Mouse (Mus musculus) MEL (cell line): ENCODE measurements at regions not wholly inside any gene's neighbourhood (a gene's known extent, or its start where the extent isn't known, plus 50 kb on each side); places are given as distances from the start of the nearest gene placed in this dataset.

Source experiments
- DNase-seq: peaks from one replicate; pipeline ENCODE4 v3.0.0; 2011; ENCODE audit warnings: low read depth, low spot score
- H3K27ac ChIP-seq: 2 replicates; pipeline ENCODE4 v1.5.1; 2012; ENCODE audit warnings: low read depth, mild to moderate bottlenecking, control low read depth, low read length, moderate library complexity; ENCODE audit not compliant: control insufficient read depth
- H3K27me3 ChIP-seq, 2 experiments: fragments of 150-350 bp in 1 of 2; sonication (generic) in 1 of 2; 2 replicates each; pipeline ENCODE4 v1.6.1; 2012; ENCODE audit warnings: low read length in 2 of 2, mild to moderate bottlenecking in 2 of 2, improper control_type of control experiment in 1 of 2, moderate library complexity in 1 of 2; ENCODE audit not compliant: insufficient read depth in 2 of 2, control insufficient read depth in 1 of 2
- H3K36me3 ChIP-seq, 2 experiments: 2 replicates each; pipeline ENCODE4 v1.6.1; 2012 to 2014; ENCODE audit warnings: low read length in 2 of 2, improper control_type of control experiment in 1 of 2, inconsistent platforms in 1 of 2, mild to moderate bottlenecking in 1 of 2; ENCODE audit not compliant: insufficient read depth in 2 of 2, control insufficient read depth in 1 of 2
- H3K4me1 ChIP-seq, 2 experiments: fragments of 150-350 bp in 1 of 2; sonication (generic) in 1 of 2; 2 replicates each; pipeline ENCODE4 v1.6.1; 2012; ENCODE audit warnings: low read length in 2 of 2, improper control_type of control experiment in 1 of 2, mild to moderate bottlenecking in 1 of 2; ENCODE audit not compliant: insufficient read depth in 2 of 2, control insufficient read depth in 1 of 2
- H3K4me3 ChIP-seq, 2 experiments: fragments of 150-350 bp in 1 of 2; sonication (generic) in 1 of 2; 2 replicates each; pipeline ENCODE4 v1.5.1; 2012; ENCODE audit warnings: low read depth in 2 of 2, low read length in 2 of 2, mild to moderate bottlenecking in 2 of 2, moderate library complexity in 2 of 2, control low read depth in 1 of 2, improper control_type of control experiment in 1 of 2; ENCODE audit not compliant: control insufficient read depth in 1 of 2, insufficient read depth in 1 of 2
- H3K79me2 ChIP-seq: 2 replicates; pipeline ENCODE4 v1.6.1; 2012; ENCODE audit warnings: mild to moderate bottlenecking, low read length, moderate library complexity; ENCODE audit not compliant: control insufficient read depth, poor library complexity, insufficient read depth
- H3K9ac ChIP-seq: 2 replicates; pipeline ENCODE4 v1.6.1; 2012; ENCODE audit warnings: low read depth, mild to moderate bottlenecking, control low read depth, low read length, moderate library complexity; ENCODE audit not compliant: control insufficient read depth, poor library complexity, severe bottlenecking
- H3K9me3 ChIP-seq: fragments of 150-350 bp; sonication (generic); replicated peaks from 2 replicates; pipeline ENCODE4 v1.6.1; 2012; ENCODE audit warnings: mild to moderate bottlenecking, low read length, improper control_type of control experiment, moderate library complexity; ENCODE audit not compliant: insufficient read depth
- CTCF ChIP-seq, 3 experiments: IDR thresholded peaks in 2 of 3; conservative IDR thresholded peaks in 1 of 3; 2 replicates each; pipeline ENCODE4 v1.5.1; 2011 to 2012; ENCODE audit warnings: low read length in 3 of 3, low read depth in 2 of 3, mild to moderate bottlenecking in 2 of 3, improper control_type of control experiment in 1 of 3, inconsistent platforms in 1 of 3, mixed read lengths in 1 of 3, moderate library complexity in 1 of 3; ENCODE audit not compliant: control insufficient read depth in 1 of 3, insufficient read depth in 1 of 3, poor library complexity in 1 of 3, severe bottlenecking in 1 of 3
- ELF1 ChIP-seq: IDR thresholded peaks from 2 replicates; pipeline ENCODE4 v1.6.1; 2014; ENCODE audit warnings: low read depth, mild to moderate bottlenecking, inconsistent platforms, low read length, improper control_type of control experiment, moderate library complexity
- EP300 ChIP-seq, 2 experiments: IDR thresholded peaks; 2 replicates each; pipeline ENCODE4 v1.6.1; 2011; ENCODE audit warnings: improper control_type of control experiment in 2 of 2, low read length in 2 of 2, low read depth in 1 of 2, mild to moderate bottlenecking in 1 of 2
- GATA1 ChIP-seq: IDR thresholded peaks from 2 replicates; pipeline ENCODE4 v1.6.1; 2011; ENCODE audit warnings: low read depth, low read length, improper control_type of control experiment
- HCFC1 ChIP-seq: IDR thresholded peaks from 2 replicates; pipeline ENCODE4 v1.6.1; 2012; ENCODE audit warnings: low read depth, mild to moderate bottlenecking, inconsistent platforms, low read length, improper control_type of control experiment, moderate library complexity
- KAT2A ChIP-seq: conservative IDR thresholded peaks from 2 replicates; pipeline ENCODE4 v1.6.1; 2012; ENCODE audit warnings: low read depth, low read length, improper control_type of control experiment, inconsistent platforms
- MAFK ChIP-seq: IDR thresholded peaks from 2 replicates; pipeline ENCODE4 v1.6.1; 2011; ENCODE audit warnings: low read depth, mild to moderate bottlenecking, low read length, improper control_type of control experiment, borderline replicate concordance
- MAZ ChIP-seq: IDR thresholded peaks from 2 replicates; pipeline ENCODE4 v1.6.1; 2012; ENCODE audit warnings: low read depth, mild to moderate bottlenecking, inconsistent platforms, low read length, improper control_type of control experiment
- MYB ChIP-seq: IDR thresholded peaks from 2 replicates; pipeline ENCODE4 v1.6.1; 2011; ENCODE audit warnings: mild to moderate bottlenecking, low read depth, low read length, improper control_type of control experiment
- MYC ChIP-seq: IDR thresholded peaks from 2 replicates; pipeline ENCODE4 v1.6.1; 2011; ENCODE audit warnings: low read depth, mild to moderate bottlenecking, low read length, improper control_type of control experiment, moderate library complexity
- NELFE ChIP-seq: IDR thresholded peaks from 2 replicates; pipeline ENCODE4 v1.6.1; 2011; ENCODE audit warnings: low read depth, low read length, improper control_type of control experiment
- TAL1 ChIP-seq: IDR thresholded peaks from 2 replicates; pipeline ENCODE4 v1.6.1; 2012; ENCODE audit warnings: mild to moderate bottlenecking, inconsistent platforms, low read length, moderate library complexity, mixed read lengths
- TCF12 ChIP-seq: IDR thresholded peaks from 2 replicates; pipeline ENCODE4 v1.6.1; 2014; ENCODE audit warnings: low read depth, mild to moderate bottlenecking, inconsistent platforms, low read length, improper control_type of control experiment, moderate library complexity
- UBTF ChIP-seq: IDR thresholded peaks from 2 replicates; pipeline ENCODE4 v1.6.1; 2012; ENCODE audit warnings: low read depth, mild to moderate bottlenecking, inconsistent platforms, low read length, improper control_type of control experiment, moderate library complexity, borderline replicate concordance; ENCODE audit not compliant: insufficient read depth
- USF1 ChIP-seq: IDR thresholded peaks from 2 replicates; pipeline ENCODE4 v1.6.1; 2014; ENCODE audit warnings: low read depth, mild to moderate bottlenecking, inconsistent platforms, low read length, improper control_type of control experiment, moderate library complexity
- USF2 ChIP-seq, 2 experiments: IDR thresholded peaks; 2 replicates each; pipeline ENCODE4 v1.6.1; 2011 to 2012; ENCODE audit warnings: improper control_type of control experiment in 2 of 2, low read length in 2 of 2, borderline replicate concordance in 1 of 2, inconsistent platforms in 1 of 2, low read depth in 1 of 2, mild to moderate bottlenecking in 1 of 2; ENCODE audit not compliant: insufficient read depth in 1 of 2

- Histone ChIP-seq H3K79me2 (no peaks in the 10 kb centered on the region), H3K4me3 (no peak overlapping the region), H3K4me1 (no peaks in the 10 kb centered on the region), H3K9me3 (no peaks in the 10 kb centered on the region), H3K36me3 (no peaks in the 10 kb centered on the region), H3K27ac (no peak overlapping the region), H3K27me3 (no peaks in the 10 kb centered on the region; a peak in 1 of 4 replicates), H3K9ac (no peak overlapping the region)
- no peak for DNase-seq
- TF ChIP-seq TAL1, result no peak
- no peak for TF ChIP-seq MAZ
- TF ChIP-seq MYC, result no peak
- no peak for TF ChIP-seq USF2 (IDR thresholded peaks at IDR 0.05; ENCODE audit: borderline replicate concordance in 1 of 2, insufficient read depth in 1 of 2, low read depth in 1 of 2, low read length in 2 of 2)
- no peak for TF ChIP-seq HCFC1
- TF ChIP-seq ELF1, result no peak
- TF ChIP-seq NELFE, result no peak
- no peak for TF ChIP-seq TCF12
- no peak for TF ChIP-seq UBTF
- TF ChIP-seq MYB, result no peak
- TF ChIP-seq, all 39 proteins: peak for 0
Observed at GRCm38 (mm10) chr16:74900835-74901234, 489.2 kb upstream of the Robo2 start.

- Histone ChIP-seq H3K4me1 (no peaks in the 10 kb centered on the region), H3K27me3 (no peaks in the 10 kb centered on the region), H3K79me2 (no peaks in the 10 kb centered on the region), H3K36me3 (no peaks in the 10 kb centered on the region), H3K27ac (no peak overlapping the region), H3K9ac (no peak overlapping the region), H3K9me3 (no peaks in the 10 kb centered on the region), H3K4me3 (no peak overlapping the region)
- no peak for TF ChIP-seq KAT2A
- no peak for TF ChIP-seq MAZ
- TF ChIP-seq MAFK, result no peak
- TF ChIP-seq CTCF (IDR thresholded peaks at IDR 0.05 in 2 of 3, conservative IDR thresholded peaks at IDR 0.05 in 1 of 3; ENCODE audit: control insufficient read depth in 1 of 3, insufficient read depth in 1 of 3, low read depth in 2 of 3, low read length in 3 of 3, poor library complexity in 1 of 3, severe bottlenecking in 1 of 3), result no peak
- TF ChIP-seq USF1, result no peak
- TF ChIP-seq MYB, result no peak
- TF ChIP-seq MYC, result no peak
- no peak for TF ChIP-seq EP300 (IDR thresholded peaks at IDR 0.05; ENCODE audit: low read depth in 1 of 2, low read length in 2 of 2)
- no peak for TF ChIP-seq GATA1
- DNase-seq, result no peak
Observed at GRCm38 (mm10) chr16:74887724-74888123, 476.1 kb upstream of the Robo2 start.
